In the genomic region with DNA sequence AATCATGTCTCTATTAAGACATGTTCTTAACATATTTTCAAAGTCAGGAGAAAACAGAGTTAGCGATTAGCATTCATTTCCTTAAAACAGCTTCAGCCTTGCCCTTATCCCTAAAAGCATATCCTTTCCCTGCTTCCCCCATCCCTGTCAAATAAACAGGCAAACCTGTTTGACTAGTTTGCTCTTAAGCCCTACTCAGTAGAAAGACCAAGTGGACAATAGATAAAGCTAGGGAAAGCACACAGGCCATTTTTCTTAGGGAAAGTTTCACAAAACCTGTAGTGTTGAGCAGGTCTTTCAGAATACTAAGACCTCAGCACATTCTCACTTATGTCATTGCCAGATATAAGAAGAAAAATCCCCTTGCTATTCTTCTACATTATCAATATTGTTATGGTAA, we compare ENCODE assay signal across 23 mouse cellular contexts. TPM values are rescaled to one million over a fixed set of nuclear protein-coding genes. Genes with fewer than 3 reads are reported as not detected.
DNase-seq lines count a peak whose midpoint lies in the region; ATAC-seq and TF ChIP-seq lines count a peak whose summit lies in the region.
"Had no signal": no experiment of that assay in that cellular context is flagged by ENCODE, and none has a peak within 500 bp of the region (broad histone marks: within the 10 kb centered on the region; RNA-seq: fewer than 3 reads in every experiment).

No protein-coding gene starts in this region.

- no peak overlapping the region for H3K4me2 ChIP-seq in kidney, embryonic 16.5 days (replicated peaks; ENCODE audit: low read depth, low read length)
- no peak overlapping the region for H3K4me2 ChIP-seq in stomach, embryonic 15.5 days
- H3K4me2 ChIP-seq: embryonic facial prominence, embryonic 15.5 days; heart, embryonic 13.5 days; hindbrain, embryonic 15.5 days had no signal

- no peak overlapping the region for H3K9ac ChIP-seq in kidney, embryonic 16.5 days (replicated peaks; ENCODE audit: low read length)
- H3K9ac ChIP-seq in stomach, embryonic 15.5 days: no peak overlapping the region
- H3K9ac ChIP-seq: embryonic facial prominence, embryonic 15.5 days; heart, embryonic 13.5 days; hindbrain, embryonic 15.5 days had no signal

- DNase-seq in kidney, adult 2 months: peak; percentile 28
- peak; percentile 5 for DNase-seq in lung, postnatal 25 days (ENCODE audit: low spot score)
- no peak for DNase-seq in lung, adult 2 months
- no peak for DNase-seq in frontal cortex, postnatal 36 days (ENCODE audit: low spot score in 2 of 2)
- DNase-seq: adrenal gland, adult 2 months; adrenal gland, postnatal 25 days; cerebellum, adult 2 months; cerebellum, postnatal 10 days; embryo, embryonic 11 days; gastrocnemius, postnatal 36 days; heart, adult 11 months; heart, postnatal 36 days had no signal

- 27% methylated on average over 1 of the region's 1 CpGs for WGBS in kidney, adult 2 months
- 36% methylated on average over 1 of the region's 1 CpGs for WGBS in kidney, embryonic 16.5 days
- WGBS in lung, adult 2 months: 29% methylated on average over 1 of the region's 1 CpGs
- WGBS in stomach, embryonic 15.5 days: 35% methylated on average over 1 of the region's 1 CpGs

- no peak for TF ChIP-seq CTCF in kidney, adult 2 months (conservative IDR thresholded peaks at IDR 0.05; ENCODE audit: insufficient read depth, insufficient read length, low read depth, low read length)
- no peak for TF ChIP-seq CTCF in lung, adult 2 months (IDR thresholded peaks at IDR 0.05; ENCODE audit: insufficient read depth, low read length)

- no peak for ATAC-seq in kidney, embryonic 16.5 days (ENCODE audit: low FRiP score, low TSS enrichment)
- peak; percentile 84 for ATAC-seq in stomach, embryonic 15.5 days (ENCODE audit: insufficient read depth, low FRiP score, low read depth)
- ATAC-seq: forebrain, embryonic 14.5 days; Patski had no signal

- peaks cover 3% of the 10 kb centered on the region; the same call in 1 of the 2 replicates for H3K4me1 ChIP-seq in kidney, adult 2 months (ENCODE audit: control insufficient read depth, insufficient read depth, low read length)
- no peaks in the 10 kb centered on the region for H3K4me1 ChIP-seq in kidney, embryonic 16.5 days (ENCODE audit: insufficient read depth, low read length)
- H3K4me1 ChIP-seq in lung, adult 2 months (ENCODE audit: control insufficient read depth, insufficient read depth, low read length): no peaks in the 10 kb centered on the region
- H3K4me1 ChIP-seq in stomach, embryonic 15.5 days: no peaks in the 10 kb centered on the region
- H3K4me1 ChIP-seq: embryonic facial prominence, embryonic 15.5 days; forebrain, embryonic 10.5 days; heart, embryonic 13.5 days; hindbrain, embryonic 15.5 days had no signal

- H3K36me3 ChIP-seq in kidney, adult 2 months (ENCODE audit: control insufficient read depth, insufficient read depth, low read length): no peaks in the 10 kb centered on the region
- H3K36me3 ChIP-seq in kidney, embryonic 16.5 days (ENCODE audit: insufficient read depth, low read length): no peaks in the 10 kb centered on the region
- no peaks in the 10 kb centered on the region for H3K36me3 ChIP-seq in stomach, embryonic 15.5 days
- H3K36me3 ChIP-seq: embryonic facial prominence, embryonic 15.5 days; forebrain, embryonic 10.5 days; heart, embryonic 13.5 days; hindbrain, embryonic 15.5 days had no signal

- no peak overlapping the region for H3K4me3 ChIP-seq in kidney, adult 2 months (ENCODE audit: insufficient read depth, low read depth, low read length)
- no peak overlapping the region for H3K4me3 ChIP-seq in kidney, embryonic 16.5 days (ENCODE audit: low read length)
- H3K4me3 ChIP-seq in lung, adult 2 months (replicated peaks; ENCODE audit: extremely low read depth, low read depth, low read length): no peak overlapping the region
- H3K4me3 ChIP-seq in stomach, embryonic 15.5 days (replicated peaks): no peak overlapping the region
- H3K4me3 ChIP-seq: embryonic facial prominence, embryonic 15.5 days; erythroblast, embryonic 14.5 days; forebrain, embryonic 10.5 days; heart, embryonic 13.5 days; hindbrain, embryonic 15.5 days had no signal

- H3K27me3 ChIP-seq in kidney, adult 2 months (replicated peaks; ENCODE audit: control insufficient read depth, insufficient read depth, low read length): no peaks in the 10 kb centered on the region
- no peaks in the 10 kb centered on the region; the same call in 1 of the 2 replicates for H3K27me3 ChIP-seq in kidney, embryonic 16.5 days (ENCODE audit: insufficient read depth, low read length)
- H3K27me3 ChIP-seq in stomach, embryonic 15.5 days (replicated peaks): no peaks in the 10 kb centered on the region
- H3K27me3 ChIP-seq: CH12.LX; hindbrain, embryonic 15.5 days; Patski had no signal

- no peak overlapping the region for H3K27ac ChIP-seq in kidney, adult 2 months (ENCODE audit: insufficient read depth, low read depth, low read length)
- H3K27ac ChIP-seq in kidney, embryonic 16.5 days (ENCODE audit: low read length): no peak overlapping the region
- peak overlapping the region; percentile 83; the same call in 1 of the 2 replicates for H3K27ac ChIP-seq in stomach, embryonic 15.5 days
- H3K27ac ChIP-seq: embryonic facial prominence, embryonic 15.5 days; forebrain, embryonic 10.5 days; heart, embryonic 13.5 days; hindbrain, embryonic 15.5 days had no signal

- no peak for TF ChIP-seq POLR2A in kidney, adult 2 months (IDR thresholded peaks at IDR 0.05; ENCODE audit: low read depth, low read length)
- TF ChIP-seq POLR2A in lung, adult 2 months (IDR thresholded peaks at IDR 0.05; ENCODE audit: borderline replicate concordance, extremely low read depth, low read depth, low read length): no peak

- H3K9me3 ChIP-seq in kidney, embryonic 16.5 days (ENCODE audit: low read length): no peaks in the 10 kb centered on the region
- H3K9me3 ChIP-seq in stomach, embryonic 15.5 days: no peaks in the 10 kb centered on the region
- H3K9me3 ChIP-seq: embryonic facial prominence, embryonic 15.5 days; forebrain, embryonic 10.5 days; heart, embryonic 13.5 days; hindbrain, embryonic 15.5 days had no signal

RNA-seq across cellular contexts. Expression of gene Ugt8a, which starts 7.4 kb away (rescaled TPM):
- polyA plus RNA-seq in kidney, adult 2 months (2012; rRNA removed): 3.1 and 3.3 TPM in 2 replicates
- 9.3 and 9.4 TPM in 2 replicates for polyA plus RNA-seq in kidney, embryonic 16.5 days (2015; fragmentation: Nextera tagmentation; extraction: Ambion mirVana)
- 0.35 and 0.44 TPM in 2 replicates for polyA plus RNA-seq in lung, adult 2 months (2012; rRNA removed)
- 14.5 and 15.8 TPM in 2 replicates for polyA plus RNA-seq in stomach, embryonic 15.5 days (2015; fragmentation: Nextera tagmentation; extraction: Ambion mirVana)
- polyA plus RNA-seq: adrenal gland, adult 2 months; erythroblast, embryonic 14.5 days; heart, postnatal 0 days had no signal

Comparison
In these comparisons a context has a peak if more than half of its experiments do, and no peak if none do; other contexts are left out.
1. DNase-seq: peak in kidney, adult 2 months (single experiment) and lung, postnatal 25 days (single experiment); none in lung, adult 2 months (single experiment) and frontal cortex, postnatal 36 days (0 of 2).